Mouse (Mus musculus) kidney, adult 11 months (tissue): ENCODE results near the gene Eefsec.
A peak's percentile ranks its signal among the peaks of the same experiment; 100 is the strongest.

Experiments
- DNase-seq: peaks from one replicate; pipeline ENCODE4 v3.0.0; 2022

Gene Eefsec

GRCm38 (mm10) chr6:88340761-88341160 lies 105.6 kb downstream of the Eefsec start:
- no peak for DNase-seq

DNA sequence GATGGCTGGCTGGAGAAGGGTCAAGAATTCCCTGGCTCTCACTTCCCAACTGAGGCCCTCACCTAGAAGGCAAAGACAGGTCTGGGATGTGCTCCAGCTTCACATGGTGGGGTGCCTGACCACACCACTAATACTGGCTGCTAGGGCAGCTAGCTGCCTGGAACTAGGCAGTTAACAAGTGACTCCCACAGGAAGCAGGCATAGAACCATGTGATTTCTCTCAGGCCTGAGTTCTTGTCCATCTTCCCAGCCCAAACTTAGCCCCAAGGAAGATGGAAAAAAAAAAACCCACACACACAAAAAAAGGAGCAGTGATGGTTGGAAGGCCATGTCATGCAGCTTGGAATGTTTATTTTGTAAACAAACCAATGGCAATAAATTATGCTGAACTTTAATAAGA lies 117.0 kb downstream of the Eefsec start:
- no peak for DNase-seq

- peak; percentile 94 for DNase-seq
Measured at GRCm38 (mm10) chr6:88321879-88322278, 124.5 kb downstream of the Eefsec start.

DNA sequence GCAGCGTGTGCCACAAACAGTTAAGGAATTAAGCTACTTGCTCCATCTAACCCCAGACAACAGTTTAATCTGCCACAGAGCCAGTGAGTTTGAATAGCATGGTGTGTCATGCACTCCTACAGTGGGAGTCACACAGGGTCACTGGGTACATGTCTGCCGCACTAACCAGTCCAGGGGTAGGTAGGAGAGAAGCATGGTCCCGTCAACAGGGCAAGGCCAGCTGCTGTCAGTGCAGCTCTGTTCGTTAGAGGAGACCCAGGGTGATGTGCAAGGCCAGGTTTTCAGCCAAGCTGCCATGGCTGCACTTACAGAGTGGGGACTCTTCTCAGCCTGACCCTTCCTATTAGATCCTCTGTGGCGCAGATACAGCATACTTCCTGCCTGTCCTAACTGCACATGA lies 125.1 kb downstream of the Eefsec start:
- DNase-seq: peak; percentile 15

GRCm38 (mm10) chr6:88319735-88320134 lies 126.6 kb downstream of the Eefsec start:
- DNase-seq: no peak

DNA sequence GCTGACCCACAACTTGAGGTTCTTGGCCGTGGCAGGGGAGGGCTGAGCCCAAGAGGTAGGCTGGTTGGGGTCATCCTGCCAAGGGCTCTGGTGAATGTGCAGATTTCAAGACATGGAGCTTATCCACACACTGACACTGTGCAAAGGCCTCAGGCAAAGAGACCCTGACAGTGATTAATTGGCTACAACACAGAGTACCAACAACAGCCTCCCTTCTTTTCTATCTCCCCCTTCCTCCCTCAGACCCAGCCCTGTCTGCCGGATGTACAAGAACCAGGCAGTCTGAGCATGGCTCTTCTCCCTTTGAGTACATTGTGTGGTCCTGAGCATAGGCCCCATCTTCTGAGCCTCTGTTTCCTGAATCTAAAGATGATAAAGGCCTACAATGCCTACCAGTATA lies 131.0 kb downstream of the Eefsec start:
- no peak for DNase-seq

DNA sequence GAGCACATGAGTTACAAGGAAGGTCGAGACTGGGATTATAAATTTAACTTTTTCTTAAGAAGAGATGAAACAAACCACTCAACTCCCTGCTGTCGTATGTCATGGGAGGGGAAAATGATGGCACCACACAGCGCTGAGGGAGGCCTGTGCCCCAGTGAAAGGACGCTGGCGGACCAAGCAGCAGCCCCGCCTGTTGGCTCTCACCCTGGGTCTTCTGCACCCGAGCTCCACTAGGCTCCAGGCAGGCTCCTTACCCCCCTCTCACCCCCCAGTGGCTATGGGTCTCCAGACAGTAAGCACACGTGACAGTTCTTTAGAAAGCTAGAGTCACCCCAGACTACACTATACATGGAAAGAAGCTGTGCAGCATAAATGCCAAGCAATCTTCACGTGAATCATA lies 132.4 kb downstream of the Eefsec start:
- DNase-seq: no peak

GRCm38 (mm10) chr6:88311593-88311992 lies 134.7 kb downstream of the Eefsec start:
- DNase-seq: no peak

DNA sequence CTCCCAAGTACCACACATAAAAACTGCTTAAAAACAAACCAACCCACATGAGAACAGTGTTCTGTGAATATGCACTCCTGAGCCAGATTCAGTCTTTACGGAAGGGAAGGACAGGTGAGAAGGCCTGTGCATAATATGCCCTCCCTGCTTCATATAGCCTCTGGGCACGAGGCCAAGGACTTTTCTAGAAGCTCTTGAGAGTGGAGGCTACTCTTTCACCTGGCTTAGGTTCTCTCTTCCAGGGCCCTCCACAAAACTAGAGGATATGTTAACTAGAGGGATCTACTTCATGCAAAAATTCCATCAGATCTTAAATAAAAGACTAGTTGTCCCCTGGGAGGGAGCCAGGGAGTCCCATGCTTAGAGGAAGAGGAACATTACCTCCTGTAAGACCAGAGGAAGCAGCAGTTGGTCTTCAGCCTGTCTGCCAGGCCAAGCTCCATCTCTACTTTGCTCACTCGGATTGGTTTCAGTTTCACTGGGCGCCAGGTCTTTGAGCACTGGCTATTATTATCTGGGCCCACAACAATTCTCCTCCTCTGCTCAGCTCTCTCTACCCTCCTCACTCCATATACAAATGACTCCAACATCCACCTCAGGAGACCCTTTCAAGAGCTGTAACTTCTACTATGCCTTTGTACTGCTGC lies 140.1 kb downstream of the Eefsec start:
- DNase-seq: no peak

- DNase-seq: no peak
Measured at GRCm38 (mm10) chr6:88301234-88301633, 145.1 kb downstream of the Eefsec start.

DNA sequence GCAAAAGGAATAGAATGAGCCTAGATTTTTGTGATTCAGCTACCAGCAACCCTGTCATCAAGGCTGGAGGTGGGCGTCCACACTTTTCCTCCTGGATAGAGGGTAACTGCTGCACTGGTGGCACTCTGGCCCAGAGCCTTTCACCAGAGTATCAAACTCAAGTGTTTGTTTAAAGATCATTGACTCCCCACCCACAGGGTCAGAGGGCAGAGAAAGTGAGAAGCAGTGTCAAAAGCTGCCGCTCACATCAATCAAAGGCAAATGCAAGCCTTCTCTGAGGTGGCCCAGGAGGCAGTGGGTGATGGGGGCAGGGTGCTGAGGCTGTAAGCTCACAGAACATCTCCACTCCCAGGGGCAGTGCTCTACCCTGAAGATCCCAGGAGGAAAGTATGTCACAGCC lies 146.8 kb downstream of the Eefsec start:
- DNase-seq: no peak

DNA sequence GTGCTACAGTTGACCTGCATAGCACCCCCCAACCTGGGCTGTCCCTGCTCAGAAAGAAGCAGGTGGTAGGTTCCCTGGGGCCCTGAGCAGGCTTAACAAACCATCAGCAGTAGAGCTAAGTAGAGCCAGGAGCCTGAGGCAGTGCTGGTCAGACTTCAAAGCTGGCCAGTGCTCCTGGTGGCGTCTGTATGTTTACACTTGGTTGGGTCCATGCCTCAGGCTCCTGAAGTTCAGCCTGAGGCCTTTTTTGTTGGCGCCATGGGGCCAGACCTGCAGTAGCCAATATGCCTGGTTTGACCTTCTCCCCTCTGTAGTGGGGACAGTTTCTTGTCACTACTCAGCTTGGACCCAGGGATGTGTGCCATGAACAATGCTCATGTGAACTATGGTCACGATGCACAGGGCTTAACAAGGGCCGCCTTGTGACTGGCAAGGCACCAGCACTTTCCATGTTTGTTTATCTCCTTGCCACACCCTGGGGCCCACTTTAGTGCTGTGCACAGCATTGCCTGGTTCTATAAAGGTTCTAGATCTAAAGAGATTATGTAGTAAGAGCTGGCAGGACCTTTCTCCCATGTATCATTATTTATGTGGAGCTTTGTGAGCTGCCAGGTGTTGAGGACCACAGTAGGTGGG lies 153.9 kb downstream of the Eefsec start:
- no peak for DNase-seq

DNA sequence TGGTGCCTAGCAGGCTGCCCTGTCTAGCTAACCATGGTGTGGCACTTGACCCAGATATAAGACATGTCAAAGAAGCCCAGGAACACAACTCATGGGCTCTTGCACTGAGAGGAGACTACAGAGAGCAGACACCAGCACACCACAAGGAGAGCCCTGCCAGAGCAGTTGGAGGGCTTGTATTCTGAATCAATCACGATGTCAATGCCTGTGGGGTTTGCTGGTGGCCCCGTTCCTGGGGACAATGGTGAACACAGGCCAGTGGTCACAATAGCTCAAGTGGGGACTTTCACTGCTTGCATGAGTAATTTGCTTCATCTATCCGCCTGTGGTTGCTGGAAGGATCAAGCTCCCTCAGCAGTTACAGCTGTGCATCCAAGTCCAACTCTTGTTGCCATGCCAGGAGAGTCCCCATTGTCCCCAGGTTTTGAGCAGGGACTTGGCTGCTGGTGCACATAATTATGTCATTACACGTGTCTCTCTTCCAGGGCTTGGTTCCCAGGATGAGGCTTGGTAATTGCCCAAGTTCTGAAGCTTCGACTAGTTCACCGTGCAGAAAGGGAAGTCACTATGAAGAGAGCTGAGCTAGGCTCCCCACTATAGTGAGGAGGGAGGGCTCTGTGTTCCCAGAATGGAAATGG lies 156.1 kb downstream of the Eefsec start:
- no peak for DNase-seq

GRCm38 (mm10) chr6:88278141-88278540 lies 168.2 kb downstream of the Eefsec start:
- no peak for DNase-seq

DNA sequence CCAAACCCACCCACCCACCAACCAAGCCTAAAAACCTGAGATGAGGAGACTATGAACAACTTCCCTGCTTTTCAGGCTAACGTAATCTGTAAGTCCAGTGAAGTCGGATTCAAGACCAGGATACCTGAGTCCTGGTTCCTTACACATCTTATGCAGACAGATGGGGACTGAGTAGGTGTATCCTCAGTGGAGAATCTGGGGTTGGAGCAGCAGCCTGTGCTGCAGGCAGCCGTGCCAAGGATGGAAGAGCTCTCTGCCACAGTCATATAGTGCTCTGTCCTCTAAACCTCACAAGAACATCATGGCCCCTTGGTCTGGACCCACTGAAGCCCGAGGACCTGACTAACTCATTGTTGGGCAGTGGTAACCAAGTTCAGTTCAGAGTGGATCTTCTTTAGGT lies 169.1 kb downstream of the Eefsec start:
- no peak for DNase-seq

- DNase-seq: no peak
Measured at GRCm38 (mm10) chr6:88276221-88276620, 170.1 kb downstream of the Eefsec start.

- no peak for DNase-seq
Measured at GRCm38 (mm10) chr6:88274623-88275022, 171.7 kb downstream of the Eefsec start.

GRCm38 (mm10) chr6:88267970-88268369 lies 178.4 kb downstream of the Eefsec start:
- no peak for DNase-seq

GRCm38 (mm10) chr6:88267068-88267467 lies 179.3 kb downstream of the Eefsec start:
- DNase-seq: no peak

DNA sequence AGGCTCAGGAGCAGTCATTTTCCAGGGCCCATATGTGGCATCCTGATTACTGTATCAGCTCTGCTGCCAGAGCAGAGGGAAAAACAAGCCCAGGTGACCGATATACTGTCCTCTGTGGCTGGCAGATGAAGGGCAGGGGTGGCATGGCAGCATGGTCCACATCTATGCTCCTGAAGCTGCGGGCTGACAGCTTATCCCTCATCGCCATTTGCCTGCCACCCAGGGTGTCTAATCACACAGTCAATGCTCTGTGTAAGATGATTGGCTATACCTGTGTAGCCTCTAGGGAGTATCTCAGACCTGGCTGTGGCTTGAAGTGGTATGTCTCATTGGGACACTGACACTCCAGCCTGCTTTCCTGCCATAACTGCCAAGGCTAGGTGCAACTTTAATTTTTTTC lies 180.3 kb downstream of the Eefsec start:
- no peak for DNase-seq

- no peak for DNase-seq
Measured at GRCm38 (mm10) chr6:88265355-88265754, 181.0 kb downstream of the Eefsec start.

DNA sequence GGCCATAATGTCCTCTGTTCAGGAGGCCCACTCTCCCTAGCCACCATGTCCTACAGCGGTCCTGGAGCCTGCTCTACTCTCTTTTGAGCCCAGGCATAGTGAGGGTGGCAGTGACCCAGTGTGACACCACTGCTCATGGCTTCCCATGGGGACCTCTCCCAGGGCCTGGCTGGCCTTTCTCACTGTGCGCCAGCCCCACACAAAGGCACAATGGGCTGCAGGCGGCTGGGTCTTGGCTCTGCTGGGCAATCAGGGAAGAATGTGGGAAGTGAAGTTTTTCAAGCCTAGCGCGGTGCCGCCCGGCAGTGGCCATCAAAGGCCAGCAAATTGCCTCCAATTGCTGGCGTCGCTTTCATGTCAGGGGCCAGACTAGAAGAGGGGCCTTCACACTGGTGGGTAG lies 184.2 kb downstream of the Eefsec start:
- no peak for DNase-seq

- DNase-seq: no peak
Measured at GRCm38 (mm10) chr6:88260645-88261044, 185.7 kb downstream of the Eefsec start.

DNA sequence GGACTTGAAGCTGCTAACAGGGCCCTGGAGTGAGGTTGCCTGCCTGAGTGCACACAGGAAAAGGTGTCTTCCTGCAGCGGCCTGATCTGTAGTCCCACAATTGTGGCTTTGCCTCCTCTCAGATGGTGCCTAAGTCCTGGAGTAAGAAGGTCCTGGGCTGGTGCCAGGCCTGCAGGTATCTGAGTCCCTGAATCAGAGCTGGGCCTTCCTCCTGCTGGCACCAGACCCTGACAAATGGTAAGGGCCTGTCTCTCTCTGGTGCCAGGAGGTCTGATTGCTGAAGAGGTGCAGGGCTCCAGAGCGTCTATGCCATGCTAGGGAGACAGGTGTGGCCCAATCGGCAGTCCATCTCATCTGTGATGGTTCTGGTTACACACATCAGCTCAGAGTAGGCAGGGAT lies 186.7 kb downstream of the Eefsec start:
- DNase-seq: no peak

DNA sequence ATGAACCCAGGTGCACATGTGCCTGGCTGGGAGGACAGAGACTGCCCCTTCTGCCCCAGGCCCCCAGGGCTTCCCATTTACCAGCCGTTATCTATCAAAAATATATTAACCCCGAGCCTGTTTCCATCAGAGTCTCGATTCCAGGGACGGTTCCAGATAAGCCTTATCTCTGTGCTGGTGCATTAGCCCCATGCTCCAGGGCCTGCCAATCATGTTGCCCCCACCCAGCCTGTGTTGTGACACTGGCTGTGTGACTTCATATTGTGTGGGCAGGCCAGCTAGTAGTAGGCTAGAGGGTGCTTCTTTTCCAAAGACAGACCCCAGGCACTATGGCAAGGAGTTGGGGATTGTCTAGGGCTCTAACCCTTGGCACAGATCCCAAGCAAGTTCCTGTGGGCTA lies 190.9 kb downstream of the Eefsec start:
- DNase-seq: no peak
